Mouse (Mus musculus): ENCODE data around the gene Pou6f1. TPM values are rescaled to one million over a fixed set of nuclear protein-coding genes. Genes with fewer than 3 reads are reported as not detected.

Gene Pou6f1
- polyA plus RNA-seq, 1 experiment from 2014 or later, result 26.4 TPM

DNA sequence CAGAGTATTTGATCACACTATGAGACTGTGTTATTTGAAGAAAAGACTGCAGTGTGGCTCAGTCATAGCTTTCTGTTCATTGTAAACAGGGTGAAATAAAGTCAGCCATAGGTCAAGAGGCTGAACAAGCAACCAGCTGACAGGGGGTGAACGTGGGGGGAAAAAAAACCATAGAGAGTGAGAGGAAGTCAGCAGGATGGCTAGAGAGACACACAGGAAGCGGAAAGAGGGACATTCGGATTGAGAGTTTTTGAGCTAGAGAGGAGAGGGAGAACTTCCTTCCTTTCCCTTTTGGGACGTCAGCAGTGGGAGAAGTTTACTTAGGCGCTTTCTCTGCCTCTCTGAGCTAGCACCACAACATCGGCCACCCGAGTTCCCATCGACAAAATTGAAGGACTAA is 9.3 kb downstream of the Pou6f1 start:
- Histone ChIP-seq H3K36me3 (ENCODE audit: control insufficient read depth, insufficient read depth, low read length) (peaks cover 29% of the 10 kb centered on the region), H3K27ac (ENCODE audit: low read depth, low read length) (no peak overlapping the region), H3K4me2 (ENCODE audit: low read length) (no peak overlapping the region), H3K4me1 (ENCODE audit: control insufficient read depth, insufficient read depth, low read depth, low read length) (no peaks in the 10 kb centered on the region), H3K4me3 (ENCODE audit: low read length) (no peak overlapping the region), H3K27me3 (replicated peaks; ENCODE audit: control insufficient read depth, insufficient read depth, low read length) (no peaks in the 10 kb centered on the region), H3K9ac (ENCODE audit: low read depth, low read length) (no peak overlapping the region), H3K9me3 (ENCODE audit: control insufficient read depth, low read length) (no peaks in the 10 kb centered on the region)
- WGBS, result 74% methylated on average over 8 of the region's 8 CpGs
- ATAC-seq, result no peak

DNA sequence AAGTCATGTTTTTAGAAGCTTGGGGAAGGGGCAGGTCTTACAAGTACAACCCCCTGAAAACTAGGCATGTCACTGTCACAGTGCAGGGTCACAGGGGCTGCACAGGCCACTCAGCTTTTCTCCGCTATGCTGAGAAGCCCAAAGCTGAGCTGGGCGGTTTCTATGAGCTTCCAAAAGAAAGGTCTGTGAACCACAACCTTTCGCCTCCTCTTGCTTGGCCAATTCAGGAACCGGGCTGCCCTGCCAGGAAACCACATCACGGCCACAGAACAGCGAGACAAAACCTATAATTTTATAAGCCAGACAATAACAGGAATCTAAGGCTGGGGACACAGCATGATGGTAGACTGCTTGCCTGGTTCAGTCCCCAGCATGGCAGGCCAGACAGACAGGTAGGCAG is 11.5 kb downstream of the Pou6f1 start:
- Histone ChIP-seq H3K27ac (ENCODE audit: low read depth, low read length) (no peak overlapping the region), H3K4me2 (ENCODE audit: low read length) (no peak overlapping the region), H3K9ac (ENCODE audit: low read depth, low read length) (no peak overlapping the region), H3K9me3 (ENCODE audit: control insufficient read depth, low read length) (no peaks in the 10 kb centered on the region), H3K36me3 (ENCODE audit: control insufficient read depth, insufficient read depth, low read length) (peaks cover 33% of the 10 kb centered on the region), H3K4me3 (ENCODE audit: low read length) (no peak overlapping the region), H3K27me3 (replicated peaks; ENCODE audit: control insufficient read depth, insufficient read depth, low read length) (no peaks in the 10 kb centered on the region), H3K4me1 (ENCODE audit: control insufficient read depth, insufficient read depth, low read depth, low read length) (no peaks in the 10 kb centered on the region)
- WGBS, result 75% methylated on average over 6 of the region's 6 CpGs
- ATAC-seq, result no peak

DNA sequence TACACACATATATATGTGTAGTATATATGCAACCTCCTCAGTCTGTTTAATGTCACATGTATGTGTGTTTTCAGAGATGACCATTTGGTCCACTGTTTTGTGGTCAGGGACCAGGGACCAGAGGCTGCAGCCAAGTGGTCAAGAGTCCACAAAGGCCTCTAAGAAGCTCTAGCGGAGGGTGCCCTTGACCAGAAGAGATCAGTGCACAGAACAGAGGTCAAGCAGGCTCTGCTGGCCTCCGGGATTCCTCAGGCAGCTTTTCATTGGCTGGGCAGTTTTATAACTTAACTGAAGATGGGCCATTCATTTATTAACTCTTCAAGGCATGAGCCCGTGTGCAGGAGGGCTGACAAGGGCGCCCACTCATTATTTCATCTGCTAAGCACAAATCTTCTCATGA is 12.6 kb downstream of the Pou6f1 start:
- Histone ChIP-seq H3K27me3 (replicated peaks; ENCODE audit: control insufficient read depth, insufficient read depth, low read length) (no peaks in the 10 kb centered on the region), H3K36me3 (ENCODE audit: control insufficient read depth, insufficient read depth, low read length) (peaks cover 36% of the 10 kb centered on the region), H3K4me2 (ENCODE audit: low read length) (no peak overlapping the region), H3K27ac (ENCODE audit: low read depth, low read length) (no peak overlapping the region), H3K9ac (ENCODE audit: low read depth, low read length) (no peak overlapping the region), H3K4me3 (ENCODE audit: low read length) (no peak overlapping the region), H3K4me1 (ENCODE audit: control insufficient read depth, insufficient read depth, low read depth, low read length) (no peaks in the 10 kb centered on the region), H3K9me3 (ENCODE audit: control insufficient read depth, low read length) (no peaks in the 10 kb centered on the region)
- no peak for ATAC-seq
- 80% methylated on average over 4 of the region's 4 CpGs for WGBS

DNA sequence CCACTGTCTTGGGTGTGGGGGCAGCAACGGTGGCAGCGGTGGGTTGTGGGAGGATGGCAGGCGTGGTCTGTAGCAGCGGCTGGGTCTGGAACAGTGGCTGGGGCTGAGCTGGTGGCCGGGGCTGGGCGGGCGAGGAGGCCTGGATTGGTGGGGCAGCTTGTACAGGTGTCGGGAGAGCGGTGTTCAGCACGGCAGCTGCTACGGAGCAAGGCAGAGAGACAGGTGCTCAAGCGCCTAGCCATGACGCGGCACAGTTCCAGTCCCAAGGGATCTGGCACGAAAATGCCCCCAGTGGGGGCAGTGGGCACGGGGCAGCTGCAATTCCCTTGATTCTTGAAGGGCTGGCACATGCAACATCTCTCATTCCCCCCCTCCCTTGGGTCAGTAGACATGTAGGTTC is 13.9 kb downstream of the Pou6f1 start:
- peaks cover 31% of the 10 kb centered on the region for H3K36me3 ChIP-seq (ENCODE audit: control insufficient read depth, insufficient read depth, low read length)
- no peak for ATAC-seq
- no peaks in the 10 kb centered on the region for H3K27me3 ChIP-seq (replicated peaks; ENCODE audit: control insufficient read depth, insufficient read depth, low read length)

DNA sequence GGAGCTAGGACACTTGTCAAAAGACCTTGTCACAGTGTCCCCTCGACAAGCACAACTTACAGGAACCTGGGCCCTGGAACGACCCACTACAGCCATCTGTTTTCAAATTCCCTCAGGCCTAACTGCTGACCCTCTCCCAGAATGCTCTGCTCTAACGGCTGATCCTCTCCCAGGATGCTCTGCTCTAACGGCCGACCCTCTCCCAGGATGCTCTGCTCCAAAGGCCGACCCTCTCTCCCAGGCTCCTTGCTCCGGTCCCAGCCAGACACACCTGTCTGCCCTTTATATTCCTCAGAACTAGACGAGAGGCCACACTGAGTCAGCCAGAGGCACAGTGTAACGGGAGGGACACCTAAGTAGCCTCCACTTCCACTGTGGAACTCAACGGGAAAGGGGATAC is 19.7 kb downstream of the Pou6f1 start:
- Histone ChIP-seq H3K36me3 (ENCODE audit: control insufficient read depth, insufficient read depth, low read length) (peaks cover 19% of the 10 kb centered on the region), H3K4me3 (ENCODE audit: low read length) (no peak overlapping the region), H3K27ac (ENCODE audit: low read depth, low read length) (no peak overlapping the region)

More for the DNA sequence above, 13.9 kb downstream of the Pou6f1 start:
- no peak overlapping the region for H3K4me3 ChIP-seq (ENCODE audit: low read length)
- no peak overlapping the region for H3K9ac ChIP-seq (ENCODE audit: low read depth, low read length)
- H3K9me3 ChIP-seq (ENCODE audit: control insufficient read depth, low read length), result no peaks in the 10 kb centered on the region
- no peaks in the 10 kb centered on the region for H3K4me1 ChIP-seq (ENCODE audit: control insufficient read depth, insufficient read depth, low read depth, low read length)
- 92% methylated on average over 16 of the region's 16 CpGs for WGBS
- H3K27ac ChIP-seq (ENCODE audit: low read depth, low read length), result no peak overlapping the region
- no peak overlapping the region for H3K4me2 ChIP-seq (ENCODE audit: low read length)

DNA sequence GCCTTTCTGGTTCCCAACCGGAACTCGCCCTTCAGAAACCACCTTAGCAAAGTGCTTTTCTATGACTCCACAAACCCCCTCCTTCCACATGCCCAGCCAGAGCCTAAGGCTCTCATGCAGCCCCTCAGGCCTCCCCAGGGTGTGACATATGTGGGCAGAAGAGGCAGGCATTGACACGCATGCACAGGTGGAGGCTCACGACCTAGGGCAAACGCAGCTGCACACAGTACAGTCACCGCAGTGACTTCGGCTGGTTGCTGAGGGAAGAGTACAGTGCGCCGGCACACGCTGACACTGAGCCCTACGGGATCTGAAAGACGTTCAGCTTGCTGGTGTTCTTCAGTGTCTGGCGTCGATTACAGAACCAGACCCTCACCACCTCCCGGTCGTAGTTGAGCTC is 21.8 kb downstream of the Pou6f1 start:
- Histone ChIP-seq H3K27ac (ENCODE audit: low read depth, low read length) (no peak overlapping the region), H3K4me3 (ENCODE audit: low read length) (no peak overlapping the region), H3K4me2 (ENCODE audit: low read length) (no peak overlapping the region), H3K9me3 (ENCODE audit: control insufficient read depth, low read length) (no peaks in the 10 kb centered on the region), H3K27me3 (replicated peaks; ENCODE audit: control insufficient read depth, insufficient read depth, low read length) (no peaks in the 10 kb centered on the region), H3K9ac (ENCODE audit: low read depth, low read length) (no peak overlapping the region), H3K4me1 (ENCODE audit: control insufficient read depth, insufficient read depth, low read depth, low read length) (peaks cover 4% of the 10 kb centered on the region), H3K36me3 (ENCODE audit: control insufficient read depth, insufficient read depth, low read length) (peaks cover 16% of the 10 kb centered on the region)
- no peak for ATAC-seq
- WGBS, result 88% methylated on average over 16 of the region's 16 CpGs

More for the DNA sequence above, 19.7 kb downstream of the Pou6f1 start:
- 91% methylated on average over 10 of the region's 10 CpGs for WGBS
- Histone ChIP-seq H3K4me1 (ENCODE audit: control insufficient read depth, insufficient read depth, low read depth, low read length) (no peaks in the 10 kb centered on the region), H3K27me3 (replicated peaks; ENCODE audit: control insufficient read depth, insufficient read depth, low read length) (no peaks in the 10 kb centered on the region), H3K4me2 (ENCODE audit: low read length) (no peak overlapping the region), H3K9me3 (ENCODE audit: control insufficient read depth, low read length) (no peaks in the 10 kb centered on the region), H3K9ac (ENCODE audit: low read depth, low read length) (no peak overlapping the region)
- ATAC-seq, result no peak

DNA sequence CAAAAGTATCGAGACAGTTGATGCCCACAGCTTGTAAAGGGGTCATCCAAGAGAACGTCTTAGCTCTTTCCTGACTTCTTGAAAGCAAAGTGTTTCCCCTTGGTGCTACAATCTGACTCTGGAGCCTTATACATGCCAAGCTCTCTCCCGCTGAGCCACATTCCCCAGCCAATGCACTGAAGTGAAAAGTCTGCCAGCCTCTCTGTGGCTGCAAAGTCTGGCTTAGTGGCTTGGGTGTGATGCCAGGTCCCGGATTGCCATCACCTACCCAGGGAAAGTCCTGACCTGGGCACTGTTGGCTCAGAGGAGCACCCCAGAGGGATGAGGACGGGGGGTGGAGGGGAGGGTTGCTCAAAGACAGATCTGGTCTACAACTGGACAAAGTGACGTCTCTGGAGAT is 23.0 kb downstream of the Pou6f1 start:
- no peak overlapping the region for H3K27ac ChIP-seq (ENCODE audit: low read depth, low read length)
- H3K4me3 ChIP-seq (ENCODE audit: low read length), result no peak overlapping the region
- H3K36me3 ChIP-seq (ENCODE audit: control insufficient read depth, insufficient read depth, low read length), result peaks cover 14% of the 10 kb centered on the region; the same call in 1 of the 2 replicates
- H3K9ac ChIP-seq (ENCODE audit: low read depth, low read length), result no peak overlapping the region
- H3K27me3 ChIP-seq (replicated peaks; ENCODE audit: control insufficient read depth, insufficient read depth, low read length), result no peaks in the 10 kb centered on the region
- H3K9me3 ChIP-seq (ENCODE audit: control insufficient read depth, low read length), result no peaks in the 10 kb centered on the region
- no peak for ATAC-seq
- H3K4me1 ChIP-seq (ENCODE audit: control insufficient read depth, insufficient read depth, low read depth, low read length), result peaks cover 4% of the 10 kb centered on the region
- H3K4me2 ChIP-seq (ENCODE audit: low read length), result no peak overlapping the region
- 88% methylated on average over 6 of the region's 6 CpGs for WGBS

DNA sequence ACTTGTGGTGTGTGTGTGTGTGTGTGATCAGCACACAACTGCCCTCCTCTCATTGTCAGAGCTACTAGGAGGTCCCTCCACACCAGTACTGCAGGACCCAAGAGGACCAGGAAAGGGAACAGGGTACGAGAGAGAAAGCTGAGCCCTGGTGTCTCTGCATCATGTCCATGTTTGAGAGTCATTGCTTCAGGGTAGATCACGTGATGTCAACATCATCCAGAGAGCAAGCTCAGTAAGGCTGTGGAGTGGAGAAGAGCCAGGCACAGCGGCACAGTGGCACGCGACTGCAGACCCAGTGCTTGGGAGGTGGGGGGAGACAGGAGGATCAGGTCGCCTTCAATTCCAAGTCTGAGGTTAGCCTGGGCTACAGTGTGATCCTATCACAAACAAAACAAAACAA is 23.4 kb downstream of the Pou6f1 start:
- no peak for ATAC-seq
- WGBS, result 94% methylated on average over 6 of the region's 6 CpGs
- no peak overlapping the region for H3K4me3 ChIP-seq (ENCODE audit: low read length)
- H3K4me1 ChIP-seq (ENCODE audit: control insufficient read depth, insufficient read depth, low read depth, low read length), result peaks cover 4% of the 10 kb centered on the region
- H3K27ac ChIP-seq (ENCODE audit: low read depth, low read length), result no peak overlapping the region
- no peak overlapping the region for H3K9ac ChIP-seq (ENCODE audit: low read depth, low read length)
- H3K27me3 ChIP-seq (replicated peaks; ENCODE audit: control insufficient read depth, insufficient read depth, low read length), result no peaks in the 10 kb centered on the region
- no peaks in the 10 kb centered on the region for H3K9me3 ChIP-seq (ENCODE audit: control insufficient read depth, low read length)
- peaks cover 14% of the 10 kb centered on the region; the same call in 1 of the 2 replicates for H3K36me3 ChIP-seq (ENCODE audit: control insufficient read depth, insufficient read depth, low read length)
- H3K4me2 ChIP-seq (ENCODE audit: low read length), result no peak overlapping the region

DNA sequence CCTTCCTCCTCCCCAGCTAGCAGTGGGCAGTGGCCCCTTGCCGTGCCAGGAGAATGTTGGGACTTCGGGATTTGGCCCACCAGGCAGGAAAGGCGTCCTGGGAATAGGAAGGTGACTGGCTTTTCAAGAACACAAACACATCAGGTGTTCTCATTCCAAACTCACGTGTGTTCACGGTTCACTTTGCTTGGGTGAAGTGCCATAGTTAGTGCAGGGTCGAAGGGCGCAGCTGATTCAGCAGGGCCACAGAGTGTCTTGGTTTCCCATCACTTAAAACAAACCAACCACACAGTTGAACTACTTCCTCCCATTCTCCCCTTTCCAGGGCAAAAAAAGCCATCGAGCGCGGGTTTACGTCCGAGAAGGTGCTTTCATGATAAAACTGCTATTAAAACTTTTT is 24.4 kb downstream of the Pou6f1 start:
- Histone ChIP-seq H3K4me2 (ENCODE audit: low read length) (no peak overlapping the region), H3K27ac (ENCODE audit: low read depth, low read length) (no peak overlapping the region), H3K4me1 (ENCODE audit: control insufficient read depth, insufficient read depth, low read depth, low read length) (peaks cover 4% of the 10 kb centered on the region), H3K9me3 (ENCODE audit: control insufficient read depth, low read length) (no peaks in the 10 kb centered on the region), H3K27me3 (replicated peaks; ENCODE audit: control insufficient read depth, insufficient read depth, low read length) (no peaks in the 10 kb centered on the region), H3K36me3 (ENCODE audit: control insufficient read depth, insufficient read depth, low read length) (peaks cover 12% of the 10 kb centered on the region; the same call in 1 of the 2 replicates), H3K4me3 (ENCODE audit: low read length) (no peak overlapping the region), H3K9ac (ENCODE audit: low read depth, low read length) (no peak overlapping the region)
- no peak for ATAC-seq
- WGBS, result 86% methylated on average over 11 of the region's 12 CpGs

DNA sequence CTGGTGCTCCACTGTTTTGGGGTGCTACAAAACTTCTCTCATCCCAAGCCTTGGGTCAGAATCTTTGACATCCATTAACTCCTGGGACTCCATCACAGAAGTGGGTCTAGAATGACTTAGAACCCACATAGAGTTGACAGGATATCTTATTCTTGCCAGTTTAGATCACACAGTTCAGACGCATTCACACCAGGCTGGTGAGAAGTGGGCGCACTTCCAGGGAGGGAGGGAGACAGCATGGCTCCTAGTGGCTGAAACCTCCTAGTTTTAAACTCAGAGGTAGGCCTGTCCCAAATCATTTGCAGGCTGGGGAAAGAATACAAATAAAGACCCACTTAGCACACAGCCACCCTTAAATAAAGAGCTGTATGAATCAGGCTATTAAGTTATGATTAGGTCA is 25.4 kb downstream of the Pou6f1 start:
- peak overlapping the region; percentile 42; the same call in 1 of the 2 replicates for H3K27ac ChIP-seq (ENCODE audit: low read depth, low read length)
- H3K9me3 ChIP-seq (ENCODE audit: control insufficient read depth, low read length), result no peaks in the 10 kb centered on the region
- H3K4me2 ChIP-seq (ENCODE audit: low read length), result no peak overlapping the region
- peaks cover 12% of the 10 kb centered on the region; the same call in 1 of the 2 replicates for H3K36me3 ChIP-seq (ENCODE audit: control insufficient read depth, insufficient read depth, low read length)
- peaks cover 4% of the 10 kb centered on the region for H3K4me1 ChIP-seq (ENCODE audit: control insufficient read depth, insufficient read depth, low read depth, low read length)
- ATAC-seq, result no peak; the same call in 1 of the 2 replicates
- no peak overlapping the region for H3K9ac ChIP-seq (ENCODE audit: low read depth, low read length)
- WGBS, result 68% methylated on average over 2 of the region's 2 CpGs
- no peaks in the 10 kb centered on the region for H3K27me3 ChIP-seq (replicated peaks; ENCODE audit: control insufficient read depth, insufficient read depth, low read length)
- no peak overlapping the region for H3K4me3 ChIP-seq (ENCODE audit: low read length)

Measured in hindbrain, embryonic 16.5 days (tissue).